Mouse (Mus musculus): Measurements from ENCODE around the gene Spdye4b. TPM values are rescaled to one million over a fixed set of nuclear protein-coding genes. Genes with fewer than 3 reads are reported as not detected.

Gene Spdye4b
- total RNA-seq, 1 experiment from 2014 or later: 0.70 TPM

DNA sequence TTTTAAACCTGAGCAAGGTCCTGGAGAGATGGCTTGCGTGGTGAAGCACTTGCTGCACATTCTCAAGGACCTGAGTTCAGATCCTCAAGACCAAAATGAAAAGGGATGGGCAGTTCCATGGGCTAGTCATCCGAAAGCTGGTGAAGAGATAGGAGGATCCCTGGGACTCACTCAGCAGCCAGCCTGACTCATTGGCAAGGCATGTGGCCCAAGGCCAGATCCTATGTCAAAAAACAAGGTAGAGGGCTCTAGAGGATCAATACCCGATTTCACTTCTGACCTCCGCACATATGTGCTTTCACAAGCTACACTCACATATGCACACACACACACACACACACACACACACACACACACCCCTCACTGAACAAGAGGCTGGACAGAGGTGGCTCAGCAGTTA lies 15.7 kb downstream of the Spdye4b start:
- ATAC-seq (ENCODE audit: extremely low read depth, insufficient number of reproducible peaks, low FRiP score, poor library complexity, severe bottlenecking): no peak

- ATAC-seq (ENCODE audit: extremely low read depth, insufficient number of reproducible peaks, low FRiP score, poor library complexity, severe bottlenecking): no peak
Observed at GRCm38 (mm10) chr5:143205015-143205414, 24.2 kb downstream of the Spdye4b start.

- ATAC-seq (ENCODE audit: extremely low read depth, insufficient number of reproducible peaks, low FRiP score, poor library complexity, severe bottlenecking): no peak
Observed at GRCm38 (mm10) chr5:143213832-143214231, 33.0 kb downstream of the Spdye4b start.

- ATAC-seq (ENCODE audit: extremely low read depth, insufficient number of reproducible peaks, low FRiP score, poor library complexity, severe bottlenecking): no peak
Observed at GRCm38 (mm10) chr5:143220996-143221395, 40.2 kb downstream of the Spdye4b start.

GRCm38 (mm10) chr5:143222287-143222686 lies 41.5 kb downstream of the Spdye4b start:
- no peak for ATAC-seq (ENCODE audit: extremely low read depth, insufficient number of reproducible peaks, low FRiP score, poor library complexity, severe bottlenecking)

DNA sequence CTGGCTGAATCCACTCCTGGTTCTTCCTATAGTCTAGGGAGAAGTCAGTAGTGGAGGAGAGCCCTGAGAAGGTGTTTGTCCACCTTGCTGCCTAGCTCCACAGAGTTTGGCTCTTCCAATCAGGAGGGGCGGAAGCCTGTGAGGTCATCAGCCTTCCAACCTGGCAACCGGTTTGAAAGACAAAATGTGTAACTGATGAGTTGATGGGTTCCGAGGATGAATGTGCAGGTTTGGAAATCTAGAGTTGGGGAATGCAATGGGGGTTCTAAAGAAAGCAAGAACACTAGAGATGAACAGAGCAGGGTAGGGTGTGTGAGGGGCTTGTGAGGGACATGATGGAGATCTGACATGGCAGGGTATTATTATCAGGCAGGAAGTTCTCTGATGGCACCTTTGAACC lies 46.0 kb downstream of the Spdye4b start, which contains the start of gene Spdye4a:
TSS of gene Spdye4a (minus strand) at position 101 of the 400 bp plus-strand sequence.
- no peak for ATAC-seq (ENCODE audit: extremely low read depth, insufficient number of reproducible peaks, low FRiP score, poor library complexity, severe bottlenecking)

DNA sequence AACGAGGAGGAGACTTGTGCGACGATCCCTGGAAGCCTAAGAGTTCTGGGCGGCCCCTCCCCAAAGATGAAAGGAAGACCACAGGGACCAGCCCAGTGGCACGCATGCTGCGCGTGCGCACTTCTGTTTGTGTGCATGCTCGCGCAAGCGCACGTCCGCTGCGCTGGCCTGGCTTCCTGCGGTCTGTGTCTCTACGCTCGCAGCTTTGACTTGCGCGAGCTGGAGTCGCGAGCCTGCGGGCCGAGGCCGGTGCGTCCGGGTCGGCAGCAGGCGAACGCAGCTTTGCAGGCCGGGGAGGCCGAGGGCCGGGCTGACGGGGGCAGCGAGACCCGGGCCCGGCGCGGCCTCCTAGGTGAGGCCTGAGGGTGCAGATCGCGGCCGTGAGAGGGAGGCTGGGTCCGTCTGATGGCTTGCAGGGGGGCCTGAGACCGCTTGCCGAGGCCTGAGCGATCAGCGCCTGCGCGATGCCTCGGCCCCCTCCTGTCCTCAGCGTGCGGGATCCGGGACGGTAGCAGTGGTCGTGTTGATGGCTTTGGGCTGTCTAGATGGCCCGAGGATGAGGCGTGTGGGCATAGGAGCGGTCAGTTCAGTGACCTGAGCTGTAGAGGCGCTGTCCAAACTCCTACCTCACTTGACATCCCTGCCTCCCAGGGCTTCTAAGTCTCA lies 54.3 kb downstream of the Spdye4b start, which contains the start of gene Zfp12:
TSS of gene Zfp12 (plus strand) at position 136 of the 666 bp plus-strand sequence.
- peak; percentile 74 for ATAC-seq (ENCODE audit: extremely low read depth, insufficient number of reproducible peaks, low FRiP score, poor library complexity, severe bottlenecking)

- no peak for ATAC-seq (ENCODE audit: extremely low read depth, insufficient number of reproducible peaks, low FRiP score, poor library complexity, severe bottlenecking)
Observed at GRCm38 (mm10) chr5:143236036-143236435, 55.2 kb downstream of the Spdye4b start.

DNA sequence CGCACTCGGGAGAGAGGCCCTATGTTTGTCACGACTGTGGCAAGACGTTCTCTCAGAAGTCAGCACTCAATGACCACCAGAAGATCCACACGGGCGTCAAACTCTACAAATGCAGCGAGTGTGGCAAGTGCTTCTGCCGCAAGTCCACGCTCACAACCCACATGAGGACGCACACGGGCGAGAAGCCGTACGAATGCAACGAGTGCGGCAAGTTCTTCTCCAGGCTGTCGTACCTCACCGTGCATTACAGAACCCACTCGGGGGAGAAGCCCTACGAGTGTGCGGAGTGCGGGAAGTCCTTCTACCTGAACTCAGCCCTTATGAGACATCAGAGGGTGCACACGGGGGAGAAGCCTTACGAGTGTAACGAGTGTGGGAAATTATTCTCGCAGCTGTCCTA lies 64.1 kb downstream of the Spdye4b start:
- ATAC-seq (ENCODE audit: extremely low read depth, insufficient number of reproducible peaks, low FRiP score, poor library complexity, severe bottlenecking): no peak

DNA sequence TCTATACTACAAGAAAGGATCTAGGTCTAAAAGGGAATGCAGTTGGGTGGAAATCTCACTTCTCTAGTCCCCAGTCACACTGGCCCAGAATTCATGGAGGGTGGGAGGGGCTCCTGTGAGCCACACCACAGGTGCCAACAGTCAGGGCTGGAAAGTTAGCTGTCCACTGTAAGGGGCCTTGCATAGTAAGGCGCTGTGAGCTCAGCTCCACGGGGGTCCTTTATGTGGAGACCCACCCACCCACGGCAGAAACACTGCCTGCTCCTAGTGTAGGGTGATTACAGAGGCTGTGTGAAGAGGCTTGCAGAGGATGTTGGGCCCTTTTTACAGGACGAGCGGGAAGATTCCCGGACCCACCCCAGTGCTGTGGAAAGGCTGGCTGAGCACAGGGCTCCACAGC lies 71.2 kb downstream of the Spdye4b start:
- ATAC-seq (ENCODE audit: extremely low read depth, insufficient number of reproducible peaks, low FRiP score, poor library complexity, severe bottlenecking): no peak

DNA sequence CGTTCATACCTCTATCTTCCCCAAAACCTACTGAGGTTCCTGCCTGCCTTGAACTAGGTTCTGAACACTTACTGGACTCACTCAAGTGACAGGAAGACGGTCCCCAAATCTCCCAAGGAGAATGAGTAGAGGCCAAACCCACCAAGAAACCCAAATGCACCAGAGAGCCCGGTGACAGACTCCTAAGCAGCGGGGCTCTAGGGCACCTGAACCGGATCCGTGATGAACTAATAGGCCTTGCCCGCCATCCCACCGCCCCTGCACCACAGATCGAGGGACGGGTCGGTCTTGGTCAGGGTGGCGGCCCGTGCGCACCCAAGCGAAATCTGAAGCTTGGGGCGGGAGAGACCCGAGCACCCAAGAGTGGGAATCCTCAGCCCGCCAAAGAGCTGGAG lies 72.0 kb downstream of the Spdye4b start:
- no peak for ATAC-seq (ENCODE audit: extremely low read depth, insufficient number of reproducible peaks, low FRiP score, poor library complexity, severe bottlenecking)

GRCm38 (mm10) chr5:143253186-143253880 lies 72.5 kb downstream of the Spdye4b start:
- no peak for ATAC-seq (ENCODE audit: extremely low read depth, insufficient number of reproducible peaks, low FRiP score, poor library complexity, severe bottlenecking)

DNA sequence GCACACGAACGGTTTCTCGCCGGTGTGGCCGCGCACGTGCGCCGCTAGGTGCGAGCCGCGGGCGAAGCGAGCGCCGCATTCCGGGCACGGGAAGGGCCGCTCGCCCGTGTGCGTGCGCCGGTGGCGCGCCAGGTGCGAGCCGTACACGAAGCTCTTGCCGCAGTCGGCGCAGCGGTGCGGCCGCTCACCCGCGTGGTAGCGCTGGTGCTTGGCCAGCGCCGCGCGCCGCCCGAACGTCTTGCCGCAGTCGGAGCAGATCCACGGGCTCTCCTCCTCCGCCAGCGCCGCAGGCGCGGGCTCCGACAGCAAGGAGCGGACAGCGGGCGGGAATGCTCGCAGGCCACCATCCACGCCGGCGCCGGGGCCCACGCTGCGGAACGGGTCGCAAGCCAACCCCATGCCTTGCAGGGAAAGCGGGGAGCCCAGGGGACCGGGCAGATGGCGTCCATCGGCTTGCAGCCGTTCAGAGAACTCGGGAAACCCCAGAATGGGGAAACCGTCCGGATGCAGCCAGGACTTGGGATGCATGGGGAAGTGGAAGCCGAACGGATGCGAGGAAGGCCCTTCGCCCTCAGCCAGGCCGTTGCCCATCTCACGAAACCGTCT lies 73.2 kb downstream of the Spdye4b start:
- no peak for ATAC-seq (ENCODE audit: extremely low read depth, insufficient number of reproducible peaks, low FRiP score, poor library complexity, severe bottlenecking)

Other genes with a start within 250 kb of the Spdye4b start
- not detected in 2 replicates for gene Fscn1, start 220.7 kb upstream of the Spdye4b start, total RNA-seq (2017)
- 102 and 127 TPM in 2 replicates for gene Rnf216, start 68.0 kb upstream of the Spdye4b start, total RNA-seq (2017)
- gene Olfr718-ps1, start 33.4 kb upstream of the Spdye4b start, total RNA-seq (2017): not detected in 2 replicates
- 12.0 and 12.5 TPM in 2 replicates for gene Rbak, start 242 bp upstream of the Spdye4b start, total RNA-seq (2017)
- not detected in 2 replicates for gene Spdye4a, start 45.9 kb downstream of the Spdye4b start, total RNA-seq (2017)
- gene Zfp12, start 54.1 kb downstream of the Spdye4b start, total RNA-seq (2017): 24.3 and 25.9 TPM in 2 replicates
- gene Zfp316, start 89.0 kb downstream of the Spdye4b start, total RNA-seq (2017): 3.0 and 3.2 TPM in 2 replicates
- not detected in 2 replicates for gene Zfp853, start 112.6 kb downstream of the Spdye4b start, total RNA-seq (2017)
- 14.1 and 15.0 TPM in 2 replicates for gene E130309D02Rik, start 134.3 kb downstream of the Spdye4b start, total RNA-seq (2017)
- 46.0 and 47.7 TPM in 2 replicates for gene Zdhhc4, start 148.2 kb downstream of the Spdye4b start, total RNA-seq (2017)
- gene Grid2ip, start 176.3 kb downstream of the Spdye4b start, total RNA-seq (2017): not detected in 2 replicates
- 25.0 and 26.5 TPM in 2 replicates for gene Kdelr2, start 222.8 kb downstream of the Spdye4b start, total RNA-seq (2017)